Mouse (Mus musculus) forebrain, embryonic 16.5 days (tissue): ENCODE measurements around the gene Xcr1. TPM values are rescaled to one million over a fixed set of nuclear protein-coding genes. Genes with fewer than 3 reads are reported as not detected.
A peak's percentile ranks its signal among the peaks of the same experiment; 100 is the strongest.

ENCODE experiments used
- ATAC-seq: fragments of 200-750 bp; cut with Nextera tagmentation; 2 replicates; pipeline ENCODE4 v1.8.0; 2017; ENCODE audit warnings: mild to moderate bottlenecking, moderate library complexity
- H3K27ac ChIP-seq: fragments of 300-500 bp; sonication (generic); 2 replicates; pipeline ENCODE4 v1.5.1; 2014; ENCODE audit warnings: low read length, control low read depth
- H3K27me3 ChIP-seq: fragments of 300-500 bp; sonication (generic); replicated peaks from 2 replicates; pipeline ENCODE4 v1.6.1; 2014; ENCODE audit warnings: low read length; ENCODE audit not compliant: control insufficient read depth, insufficient read depth
- H3K36me3 ChIP-seq: fragments of 300-500 bp; sonication (generic); 2 replicates; pipeline ENCODE4 v1.6.1; 2014; ENCODE audit not compliant: control insufficient read depth, insufficient read depth
- H3K4me1 ChIP-seq: fragments of 300-500 bp; sonication (generic); replicated peaks from 2 replicates; pipeline ENCODE4 v1.6.1; 2014; ENCODE audit warnings: low read length; ENCODE audit not compliant: control insufficient read depth, insufficient read depth
- H3K4me2 ChIP-seq: fragments of 300-500 bp; sonication (generic); 2 replicates; pipeline ENCODE4 v1.6.1; 2014; ENCODE audit warnings: mild to moderate bottlenecking, low read length, control low read depth
- H3K4me3 ChIP-seq: fragments of 300-500 bp; sonication (generic); replicated peaks from 2 replicates; pipeline ENCODE4 v1.5.1; 2014; ENCODE audit warnings: mild to moderate bottlenecking, low read length, control low read depth
- H3K9ac ChIP-seq: fragments of 300-500 bp; sonication (generic); replicated peaks from 2 replicates; pipeline ENCODE4 v1.6.1; 2014; ENCODE audit warnings: low read depth, low read length, control low read depth
- H3K9me3 ChIP-seq: fragments of 300-500 bp; sonication (generic); 2 replicates; pipeline ENCODE4 v1.6.1; 2016; ENCODE audit warnings: low read length; ENCODE audit not compliant: control insufficient read depth
- whole genome bisulfite sequencing: fragments of 180-500 bp; shearing (Covaris S2); extraction: QIAGEN DNeasy Blood & Tissue Kit; methylation state at CpG from one replicate; pipeline ENCODE4 v1.1.7; 2014; 5-methylcytosine and 5-hydroxymethylcytosine counted together
- polyA plus RNA-seq: library from polyadenylated mRNA; unstranded; fragments of >200 nt; fragmentation: Nextera tagmentation; extraction: Ambion mirVana; gene quantifications from 2 replicates; pipeline ENCODE4 v1.2.1, GENCODE M21; 2015

Gene Xcr1
- polyA plus RNA-seq, 1 experiment from 2014 or later = 0.06 TPM

DNA sequence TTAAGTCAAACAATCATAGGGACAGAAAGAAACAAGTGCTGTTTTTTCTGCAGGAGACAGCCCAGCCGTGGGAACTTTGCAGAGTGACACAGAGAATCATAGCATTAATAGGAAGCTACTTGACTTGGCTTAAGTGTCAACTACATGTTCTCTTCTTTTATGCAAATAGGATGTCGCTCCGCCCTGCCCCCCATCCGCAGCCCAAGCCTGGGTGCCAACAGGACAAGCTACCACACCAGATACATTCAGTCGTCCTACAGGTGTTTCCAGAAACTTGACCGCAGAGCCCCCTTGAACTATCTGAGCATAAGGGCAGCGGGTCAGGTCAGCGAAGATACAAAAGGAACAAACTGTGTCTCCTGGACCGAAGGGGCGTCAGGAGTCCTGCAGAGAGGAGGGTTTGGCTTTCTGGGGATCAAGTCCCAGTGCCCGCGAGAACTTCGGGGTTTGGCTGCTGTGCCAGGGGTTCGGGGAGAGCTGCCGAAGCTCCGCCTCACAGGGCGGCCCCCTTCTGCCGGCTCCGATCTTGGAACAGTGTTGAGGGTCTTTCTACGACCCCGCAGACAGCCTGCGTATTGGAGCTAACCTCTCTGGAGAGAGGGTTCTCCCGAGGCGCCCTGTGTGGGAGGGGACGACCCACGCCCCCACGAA is 10.6 kb downstream of the Xcr1 start:
- Histone ChIP-seq H3K27ac (peak overlapping the region; percentile 63), H3K9ac (peak overlapping the region; percentile 57), H3K9me3 (no peaks in the 10 kb centered on the region), H3K36me3 (no peaks in the 10 kb centered on the region), H3K4me1 (peaks cover 10% of the 10 kb centered on the region), H3K4me3 (peak overlapping the region; percentile 52), H3K27me3 (no peaks in the 10 kb centered on the region), H3K4me2 (peak overlapping the region; percentile 88)
- peak; percentile 76 for ATAC-seq
- 0% methylated on average over 27 of the region's 27 CpGs for WGBS

DNA sequence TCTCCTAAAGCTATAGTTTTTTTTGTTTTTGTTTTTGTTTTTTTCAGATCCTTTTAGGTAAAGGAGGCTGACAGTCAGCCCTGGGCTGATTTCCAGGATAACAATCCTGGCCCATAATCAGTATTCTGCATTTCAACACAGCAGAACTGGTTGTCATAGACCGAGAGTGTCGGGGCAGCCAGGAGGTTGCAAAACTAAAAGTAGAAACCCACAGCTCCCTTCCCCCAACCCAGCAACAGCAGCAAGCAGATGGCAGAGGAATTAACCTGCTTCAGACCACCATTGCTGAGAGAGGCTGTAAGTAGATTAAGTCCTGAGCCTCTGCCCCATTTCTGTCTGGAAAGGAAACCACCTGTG is 11.1 kb downstream of the Xcr1 start:
- peaks cover 10% of the 10 kb centered on the region for H3K4me1 ChIP-seq
- ATAC-seq = no peak
- no peaks in the 10 kb centered on the region for H3K27me3 ChIP-seq
- 0% methylated on average over 2 of the region's 2 CpGs for WGBS
- no peak overlapping the region for H3K27ac ChIP-seq
- H3K36me3 ChIP-seq = no peaks in the 10 kb centered on the region
- peak overlapping the region; percentile 88 for H3K4me2 ChIP-seq
- peak overlapping the region; percentile 57; the same call in 1 of the 2 replicates for H3K9ac ChIP-seq
- H3K9me3 ChIP-seq = no peaks in the 10 kb centered on the region
- peak overlapping the region; percentile 52 for H3K4me3 ChIP-seq

DNA sequence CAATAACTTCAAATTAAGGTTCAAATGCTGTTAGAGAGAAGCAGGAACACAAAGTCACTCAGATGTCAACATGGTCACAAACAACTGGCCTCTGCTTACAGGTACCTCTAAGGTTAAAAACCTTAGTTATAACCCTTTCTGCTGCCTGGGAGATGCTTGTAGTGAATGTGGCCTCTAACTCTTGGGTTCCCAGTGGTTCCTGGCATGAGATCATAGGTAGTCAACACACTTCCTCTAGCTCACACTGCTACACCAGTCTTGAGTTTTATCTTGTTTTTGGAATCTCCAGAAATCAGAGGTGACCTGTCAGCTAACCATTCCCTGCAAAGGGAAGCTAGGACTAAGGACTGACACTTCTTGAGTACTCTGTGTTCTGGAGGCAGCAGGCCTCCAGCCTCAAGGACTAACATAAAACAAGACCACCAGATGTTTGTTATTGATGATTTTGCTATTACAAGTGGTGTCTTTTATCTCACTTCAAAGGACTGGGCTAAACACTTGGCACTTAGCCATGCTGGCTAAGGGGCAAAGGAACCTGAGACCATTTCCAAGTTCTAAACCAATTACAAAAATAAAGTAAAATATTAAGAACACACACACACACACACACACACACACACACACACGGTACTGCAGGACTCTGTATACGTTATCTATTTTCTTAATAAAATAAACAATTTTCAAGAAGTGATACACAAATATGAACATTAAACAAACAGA is 11.7 kb downstream of the Xcr1 start:
- H3K27ac ChIP-seq = no peak overlapping the region
- H3K9ac ChIP-seq = no peak overlapping the region
- H3K4me1 ChIP-seq = peaks cover 10% of the 10 kb centered on the region
- no peak overlapping the region for H3K4me2 ChIP-seq
- H3K36me3 ChIP-seq = no peaks in the 10 kb centered on the region
- no peak overlapping the region for H3K4me3 ChIP-seq
- ATAC-seq = no peak
- WGBS = 60% methylated on average over 2 of the region's 2 CpGs
- H3K27me3 ChIP-seq = no peaks in the 10 kb centered on the region
- H3K9me3 ChIP-seq = no peaks in the 10 kb centered on the region

DNA sequence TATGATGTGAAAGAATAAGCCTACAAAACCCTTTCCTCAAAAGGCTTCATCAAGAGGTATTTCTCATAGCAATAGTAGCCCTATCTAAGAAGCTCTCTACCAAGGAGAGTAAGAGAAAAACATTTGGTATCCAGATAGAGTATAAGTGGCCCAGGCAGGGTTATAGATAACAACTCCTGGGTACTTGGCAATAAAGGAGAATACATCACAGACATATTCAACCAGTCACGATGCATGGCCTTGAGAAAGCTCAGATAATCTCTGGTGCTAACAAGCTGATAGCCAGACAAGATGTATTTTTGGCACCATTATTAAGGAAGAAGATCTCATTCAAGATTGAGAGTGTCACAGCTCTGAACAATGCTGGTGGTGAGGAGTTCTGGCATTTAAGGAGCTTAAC is 15.3 kb downstream of the Xcr1 start:
- Histone ChIP-seq H3K27me3 (no peaks in the 10 kb centered on the region), H3K4me1 (peaks cover 7% of the 10 kb centered on the region), H3K4me2 (no peak overlapping the region), H3K9me3 (no peaks in the 10 kb centered on the region), H3K4me3 (no peak overlapping the region), H3K9ac (no peak overlapping the region), H3K27ac (no peak overlapping the region), H3K36me3 (no peaks in the 10 kb centered on the region)
- 94% methylated on average over 1 of the region's 1 CpGs for WGBS
- no peak for ATAC-seq

DNA sequence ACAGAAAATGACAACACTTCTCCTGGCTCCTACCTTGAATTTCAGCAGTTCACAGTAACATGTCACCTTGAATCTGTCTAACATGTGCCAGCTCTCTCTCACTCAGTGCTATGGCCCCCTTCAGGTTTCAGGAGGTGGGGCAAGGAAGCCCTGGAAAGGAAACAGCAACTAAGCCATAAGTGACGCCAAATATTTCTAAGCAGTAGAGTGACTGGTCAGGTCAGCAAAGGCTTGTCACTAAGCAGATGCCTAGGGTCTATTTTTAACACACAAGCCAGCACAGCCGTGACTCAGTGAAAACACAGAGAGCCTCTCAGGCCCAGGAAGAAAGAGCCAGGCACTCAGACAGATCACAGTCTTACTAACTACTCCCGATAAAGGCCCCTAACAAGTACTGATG is 16.7 kb downstream of the Xcr1 start:
- WGBS = 68% methylated on average over 3 of the region's 3 CpGs
- H3K4me2 ChIP-seq = no peak overlapping the region

DNA sequence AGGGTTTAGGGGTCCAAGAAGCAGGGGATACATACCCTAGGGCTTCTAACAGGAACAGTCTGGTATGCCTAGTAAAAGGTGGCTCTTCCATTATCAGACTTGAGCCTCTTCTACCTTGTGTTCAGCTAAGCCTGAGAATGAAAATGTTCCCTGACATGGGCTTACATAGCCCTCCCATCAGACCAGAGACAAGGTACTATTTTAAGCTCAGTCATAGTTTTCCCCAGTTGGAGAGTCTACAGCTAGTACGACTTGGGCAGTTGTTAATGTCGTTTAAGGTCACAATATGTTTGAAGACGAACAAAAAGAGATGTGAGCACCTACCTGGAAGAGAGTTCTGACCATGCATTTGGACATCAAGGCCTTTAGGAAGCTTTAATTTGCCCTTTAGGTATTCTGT is 17.4 kb downstream of the Xcr1 start:
- Histone ChIP-seq H3K9me3 (no peaks in the 10 kb centered on the region), H3K4me2 (no peak overlapping the region), H3K4me1 (no peaks in the 10 kb centered on the region), H3K36me3 (no peaks in the 10 kb centered on the region), H3K9ac (no peak overlapping the region), H3K27ac (no peak overlapping the region), H3K27me3 (no peaks in the 10 kb centered on the region), H3K4me3 (no peak overlapping the region)
- WGBS = 89% methylated on average over 3 of the region's 3 CpGs
- ATAC-seq = no peak

More for the DNA sequence above, 16.7 kb downstream of the Xcr1 start:
- no peak for ATAC-seq
- Histone ChIP-seq H3K4me3 (no peak overlapping the region), H3K36me3 (no peaks in the 10 kb centered on the region), H3K27me3 (no peaks in the 10 kb centered on the region), H3K9ac (no peak overlapping the region), H3K9me3 (no peaks in the 10 kb centered on the region), H3K27ac (no peak overlapping the region), H3K4me1 (no peaks in the 10 kb centered on the region)

DNA sequence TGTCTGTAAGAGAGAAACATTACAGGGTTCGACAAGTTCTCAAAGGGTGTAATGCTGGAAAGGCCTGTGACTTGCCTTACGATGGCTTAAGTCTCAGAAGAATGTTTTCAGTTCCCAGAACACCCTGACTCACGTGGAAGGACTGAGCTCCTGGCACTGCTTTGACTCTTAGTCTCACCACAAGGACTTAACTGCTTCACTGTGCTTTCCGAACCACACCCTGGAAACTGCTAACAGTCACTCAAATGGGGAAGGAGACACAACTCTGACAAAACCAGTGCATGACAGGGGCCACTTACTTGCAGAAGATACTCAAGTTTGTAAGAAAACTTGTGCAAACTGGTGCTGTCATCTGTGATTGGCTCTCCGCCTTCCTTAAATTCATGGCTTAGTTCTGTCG is 21.6 kb downstream of the Xcr1 start:
- no peak overlapping the region for H3K27ac ChIP-seq
- H3K27me3 ChIP-seq = no peaks in the 10 kb centered on the region
- WGBS = 85% methylated on average over 6 of the region's 6 CpGs
- no peak for ATAC-seq
- H3K4me2 ChIP-seq = no peak overlapping the region
- peaks cover 2% of the 10 kb centered on the region; the same call in 1 of the 2 replicates for H3K36me3 ChIP-seq
- no peaks in the 10 kb centered on the region for H3K9me3 ChIP-seq
- H3K9ac ChIP-seq = no peak overlapping the region
- no peak overlapping the region for H3K4me3 ChIP-seq
- H3K4me1 ChIP-seq = no peaks in the 10 kb centered on the region

DNA sequence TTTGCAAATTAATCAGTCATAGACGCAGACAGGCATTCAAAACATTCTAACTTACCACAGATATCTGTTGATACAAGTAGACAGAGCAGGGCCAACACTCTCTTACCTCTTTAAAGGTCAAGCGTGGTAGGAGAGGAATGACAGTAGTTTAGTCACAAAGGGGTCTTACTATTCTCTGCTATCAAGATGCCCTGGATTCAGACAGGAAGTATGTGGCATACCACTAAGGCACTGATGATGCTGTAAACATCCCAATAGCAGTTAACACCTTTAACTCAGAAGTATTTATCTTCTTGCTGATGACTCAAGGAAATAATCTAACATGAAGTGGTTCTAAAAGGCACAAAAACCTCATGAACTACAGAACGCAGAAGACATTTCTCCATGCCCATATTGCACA is 26.0 kb downstream of the Xcr1 start:
- Histone ChIP-seq H3K27me3 (no peaks in the 10 kb centered on the region), H3K9ac (no peak overlapping the region), H3K9me3 (no peaks in the 10 kb centered on the region), H3K4me3 (no peak overlapping the region), H3K4me1 (no peaks in the 10 kb centered on the region), H3K27ac (no peak overlapping the region), H3K36me3 (peaks cover 2% of the 10 kb centered on the region; the same call in 1 of the 2 replicates), H3K4me2 (no peak overlapping the region)
- WGBS = 94% methylated on average over 3 of the region's 3 CpGs
- no peak for ATAC-seq

DNA sequence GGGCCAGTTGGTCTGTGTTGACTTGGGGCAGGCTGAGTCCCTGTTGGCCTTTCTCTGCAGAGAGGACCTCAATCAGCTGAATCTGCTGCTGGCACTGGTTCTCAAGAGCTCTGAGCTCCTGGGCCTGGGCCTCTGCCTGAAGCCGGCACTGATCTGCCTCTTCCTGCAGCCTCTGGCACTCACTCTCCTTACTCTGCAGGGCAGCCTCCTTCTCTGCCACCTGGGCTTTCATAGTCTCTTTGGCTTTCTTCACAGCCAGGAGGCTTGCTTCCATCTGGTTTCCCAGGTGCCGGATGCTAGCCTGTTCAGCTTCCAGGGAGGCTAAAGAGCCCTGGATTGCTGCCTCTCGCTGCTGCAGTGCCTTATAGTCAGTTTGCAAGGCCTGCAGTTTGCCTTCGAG is 32.9 kb downstream of the Xcr1 start:
- no peak overlapping the region for H3K9ac ChIP-seq
- ATAC-seq = no peak
- no peaks in the 10 kb centered on the region for H3K9me3 ChIP-seq
- H3K36me3 ChIP-seq = peaks cover 9% of the 10 kb centered on the region; the same call in 1 of the 2 replicates
- no peaks in the 10 kb centered on the region for H3K4me1 ChIP-seq
- no peak overlapping the region for H3K27ac ChIP-seq
- H3K4me2 ChIP-seq = no peak overlapping the region
- WGBS = 90% methylated on average over 4 of the region's 4 CpGs
- no peaks in the 10 kb centered on the region for H3K27me3 ChIP-seq
- no peak overlapping the region for H3K4me3 ChIP-seq
